Mouse (Mus musculus): ENCODE measurements around the gene Slc5a11. TPM values are rescaled to one million over a fixed set of nuclear protein-coding genes. Genes with fewer than 3 reads are reported as not detected.

Slc5a11 gene
- polyA plus RNA-seq, 1 experiment from 2014 or later, result 0.16 TPM

DNA sequence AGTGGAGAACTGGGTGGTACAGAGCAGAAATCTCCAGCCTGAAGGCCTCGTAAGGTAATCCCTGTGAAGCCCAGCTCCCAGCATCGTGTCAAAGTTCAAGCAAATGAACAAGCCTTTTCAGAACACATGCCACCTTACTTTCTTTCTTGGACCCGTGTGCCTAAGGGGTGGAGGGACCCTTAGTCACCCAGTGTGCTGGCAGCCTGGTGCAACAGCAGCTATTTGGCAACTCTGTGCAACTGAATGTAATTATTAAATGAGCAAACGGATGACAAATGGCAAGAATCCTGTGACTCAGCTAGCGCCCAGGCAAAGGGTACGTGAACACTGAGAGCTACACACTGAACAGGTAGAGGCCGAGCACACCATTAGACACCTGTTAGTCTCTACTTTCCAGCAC, 79.3 kb downstream of the Slc5a11 start:
- Histone ChIP-seq H3K27me3 (replicated peaks) (no peaks in the 10 kb centered on the region), H3K4me3 (no peak overlapping the region), H3K4me1 (no peaks in the 10 kb centered on the region), H3K9me3 (no peaks in the 10 kb centered on the region), H3K36me3 (peaks cover 82% of the 10 kb centered on the region), H3K4me2 (replicated peaks) (no peak overlapping the region), H3K27ac (no peak overlapping the region), H3K9ac (no peak overlapping the region)
- no peak for ATAC-seq (ENCODE audit: low FRiP score, low read depth)
- WGBS, result 94% methylated on average over 7 of the region's 7 CpGs

DNA sequence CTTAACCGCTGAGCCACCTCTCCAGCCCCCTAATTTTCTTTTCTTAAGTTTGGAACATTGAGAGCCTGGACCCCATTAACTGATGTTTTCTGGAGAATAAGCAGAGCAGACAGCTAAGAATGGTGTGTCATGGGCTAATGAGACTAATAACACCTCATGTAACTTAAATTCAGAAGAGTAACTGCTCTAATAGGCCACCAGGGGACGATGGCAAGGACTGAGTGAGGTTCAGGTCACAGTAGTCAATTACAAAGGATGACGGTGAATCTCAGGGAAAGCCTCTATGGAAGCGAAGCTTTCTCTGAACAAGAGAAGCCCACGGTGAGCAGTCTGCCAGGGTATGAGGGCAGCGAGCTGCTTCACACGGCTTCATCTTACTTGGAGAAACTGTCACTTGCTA, 80.8 kb downstream of the Slc5a11 start:
- WGBS, result 80% methylated on average over 7 of the region's 7 CpGs
- H3K36me3 ChIP-seq, result peaks cover 81% of the 10 kb centered on the region

GRCm38 (mm10) chr7:123296097-123296496, 81.5 kb downstream of the Slc5a11 start:
- peaks cover 76% of the 10 kb centered on the region for H3K36me3 ChIP-seq
- H3K27ac ChIP-seq, result no peak overlapping the region
- no peaks in the 10 kb centered on the region for H3K9me3 ChIP-seq
- no peaks in the 10 kb centered on the region for H3K27me3 ChIP-seq (replicated peaks)
- no peak overlapping the region for H3K4me2 ChIP-seq (replicated peaks)
- H3K4me3 ChIP-seq, result no peak overlapping the region
- H3K9ac ChIP-seq, result no peak overlapping the region
- 76% methylated on average over 6 of the region's 6 CpGs for WGBS
- ATAC-seq (ENCODE audit: low FRiP score, low read depth), result no peak
- H3K4me1 ChIP-seq, result no peaks in the 10 kb centered on the region

More for the DNA sequence above, 80.8 kb downstream of the Slc5a11 start:
- Histone ChIP-seq H3K27me3 (replicated peaks) (no peaks in the 10 kb centered on the region), H3K4me1 (no peaks in the 10 kb centered on the region), H3K9ac (no peak overlapping the region), H3K4me3 (no peak overlapping the region), H3K9me3 (no peaks in the 10 kb centered on the region), H3K27ac (no peak overlapping the region), H3K4me2 (replicated peaks) (no peak overlapping the region)
- no peak for ATAC-seq (ENCODE audit: low FRiP score, low read depth)

DNA sequence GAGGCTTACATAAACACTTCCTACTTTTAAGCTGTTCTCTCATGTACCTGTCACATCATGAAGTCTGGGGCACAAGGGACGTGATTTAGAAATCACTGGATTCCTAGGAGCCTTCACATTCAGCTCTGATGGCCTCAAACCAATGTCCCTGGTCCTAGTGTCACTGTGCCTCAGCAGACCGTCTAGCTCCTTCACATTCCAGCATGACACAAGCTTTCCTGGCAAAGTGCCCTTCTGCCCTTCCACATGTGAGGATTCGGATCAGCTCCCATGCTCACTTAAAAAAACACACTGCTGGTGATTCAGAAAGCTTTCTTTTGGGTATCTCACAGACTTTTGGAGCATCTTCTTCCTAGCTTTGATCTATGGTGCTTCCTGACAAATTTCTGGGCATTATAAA, 83.6 kb downstream of the Slc5a11 start:
- Histone ChIP-seq H3K4me1 (no peaks in the 10 kb centered on the region), H3K4me3 (no peak overlapping the region), H3K9ac (no peak overlapping the region), H3K36me3 (peaks cover 61% of the 10 kb centered on the region), H3K9me3 (no peaks in the 10 kb centered on the region), H3K27me3 (replicated peaks) (no peaks in the 10 kb centered on the region), H3K4me2 (replicated peaks) (no peak overlapping the region), H3K27ac (no peak overlapping the region)
- 75% methylated on average over 3 of the region's 3 CpGs for WGBS
- ATAC-seq (ENCODE audit: low FRiP score, low read depth), result no peak

GRCm38 (mm10) chr7:123300258-123300657, 85.7 kb downstream of the Slc5a11 start:
- ATAC-seq (ENCODE audit: low FRiP score, low read depth), result no peak
- H3K9ac ChIP-seq, result no peak overlapping the region
- no peaks in the 10 kb centered on the region for H3K27me3 ChIP-seq (replicated peaks)
- no peaks in the 10 kb centered on the region for H3K9me3 ChIP-seq
- no peak overlapping the region for H3K4me3 ChIP-seq
- H3K4me2 ChIP-seq (replicated peaks), result no peak overlapping the region
- no peak overlapping the region for H3K27ac ChIP-seq
- no peaks in the 10 kb centered on the region for H3K4me1 ChIP-seq
- 65% methylated on average over 3 of the region's 3 CpGs for WGBS
- H3K36me3 ChIP-seq, result peaks cover 62% of the 10 kb centered on the region

- peaks cover 57% of the 10 kb centered on the region for H3K36me3 ChIP-seq
These were observed 90.8 kb downstream of the Slc5a11 start for GRCm38 (mm10) chr7:123305397-123305796.

GRCm38 (mm10) chr7:123307236-123307635, 92.7 kb downstream of the Slc5a11 start:
- H3K9ac ChIP-seq, result no peak overlapping the region
- no peaks in the 10 kb centered on the region for H3K27me3 ChIP-seq (replicated peaks)
- H3K36me3 ChIP-seq, result peaks cover 71% of the 10 kb centered on the region
- no peak overlapping the region for H3K4me2 ChIP-seq (replicated peaks)
- ATAC-seq (ENCODE audit: low FRiP score, low read depth), result no peak
- H3K4me1 ChIP-seq, result no peaks in the 10 kb centered on the region
- H3K4me3 ChIP-seq, result no peak overlapping the region
- WGBS, result 96% methylated on average over 8 of the region's 8 CpGs
- H3K9me3 ChIP-seq, result no peaks in the 10 kb centered on the region
- no peak overlapping the region for H3K27ac ChIP-seq

More at GRCm38 (mm10) chr7:123305397-123305796, 90.8 kb downstream of the Slc5a11 start:
- 90% methylated on average over 2 of the region's 2 CpGs for WGBS
- Histone ChIP-seq H3K9ac (no peak overlapping the region), H3K4me1 (no peaks in the 10 kb centered on the region), H3K27me3 (replicated peaks) (no peaks in the 10 kb centered on the region), H3K4me3 (no peak overlapping the region), H3K4me2 (replicated peaks) (no peak overlapping the region), H3K27ac (no peak overlapping the region), H3K9me3 (no peaks in the 10 kb centered on the region)
- ATAC-seq (ENCODE audit: low FRiP score, low read depth), result no peak

GRCm38 (mm10) chr7:123307887-123308558, 93.4 kb downstream of the Slc5a11 start:
- WGBS, result 97% methylated on average over 4 of the region's 4 CpGs
- H3K4me1 ChIP-seq, result no peaks in the 10 kb centered on the region

GRCm38 (mm10) chr7:123311836-123312235, 97.3 kb downstream of the Slc5a11 start:
- H3K4me1 ChIP-seq, result no peaks in the 10 kb centered on the region
- ATAC-seq (ENCODE audit: low FRiP score, low read depth), result no peak
- 76% methylated on average over 5 of the region's 5 CpGs for WGBS
- H3K4me3 ChIP-seq, result no peak overlapping the region
- H3K4me2 ChIP-seq (replicated peaks), result no peak overlapping the region
- H3K27ac ChIP-seq, result no peak overlapping the region
- peaks cover 68% of the 10 kb centered on the region for H3K36me3 ChIP-seq
- no peaks in the 10 kb centered on the region for H3K27me3 ChIP-seq (replicated peaks)
- no peak overlapping the region for H3K9ac ChIP-seq
- no peaks in the 10 kb centered on the region for H3K9me3 ChIP-seq

More at GRCm38 (mm10) chr7:123307887-123308558, 93.4 kb downstream of the Slc5a11 start:
- H3K4me3 ChIP-seq, result no peak overlapping the region
- no peaks in the 10 kb centered on the region for H3K27me3 ChIP-seq (replicated peaks)
- H3K4me2 ChIP-seq (replicated peaks), result no peak overlapping the region
- H3K36me3 ChIP-seq, result peaks cover 75% of the 10 kb centered on the region
- H3K27ac ChIP-seq, result no peak overlapping the region
- H3K9ac ChIP-seq, result no peak overlapping the region
- no peak for ATAC-seq (ENCODE audit: low FRiP score, low read depth)
- no peaks in the 10 kb centered on the region for H3K9me3 ChIP-seq

DNA sequence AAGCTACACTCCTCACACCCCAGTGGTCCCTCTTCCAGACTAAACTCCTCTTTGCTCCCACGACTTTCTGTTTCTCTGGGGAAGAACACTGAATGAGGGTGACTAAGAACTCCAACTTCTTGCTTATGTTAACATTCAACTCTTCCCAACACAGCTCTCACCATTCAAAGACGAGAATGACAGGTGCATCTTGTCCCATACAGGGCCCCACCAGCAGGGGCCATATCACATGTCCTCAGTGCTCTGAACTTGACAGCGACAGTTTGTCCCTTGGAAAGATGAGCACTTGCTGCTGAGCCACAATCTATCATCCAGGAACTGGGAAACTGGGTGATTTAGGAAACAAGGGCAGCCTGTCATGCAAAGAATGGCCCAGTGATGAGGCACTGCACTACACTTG, 98.2 kb downstream of the Slc5a11 start:
- Histone ChIP-seq H3K9ac (no peak overlapping the region), H3K9me3 (no peaks in the 10 kb centered on the region), H3K27ac (no peak overlapping the region), H3K4me2 (replicated peaks) (no peak overlapping the region), H3K4me3 (no peak overlapping the region), H3K4me1 (no peaks in the 10 kb centered on the region), H3K27me3 (replicated peaks) (no peaks in the 10 kb centered on the region), H3K36me3 (peaks cover 65% of the 10 kb centered on the region)
- WGBS, result 88% methylated on average over 3 of the region's 3 CpGs
- no peak for ATAC-seq (ENCODE audit: low FRiP score, low read depth)

DNA sequence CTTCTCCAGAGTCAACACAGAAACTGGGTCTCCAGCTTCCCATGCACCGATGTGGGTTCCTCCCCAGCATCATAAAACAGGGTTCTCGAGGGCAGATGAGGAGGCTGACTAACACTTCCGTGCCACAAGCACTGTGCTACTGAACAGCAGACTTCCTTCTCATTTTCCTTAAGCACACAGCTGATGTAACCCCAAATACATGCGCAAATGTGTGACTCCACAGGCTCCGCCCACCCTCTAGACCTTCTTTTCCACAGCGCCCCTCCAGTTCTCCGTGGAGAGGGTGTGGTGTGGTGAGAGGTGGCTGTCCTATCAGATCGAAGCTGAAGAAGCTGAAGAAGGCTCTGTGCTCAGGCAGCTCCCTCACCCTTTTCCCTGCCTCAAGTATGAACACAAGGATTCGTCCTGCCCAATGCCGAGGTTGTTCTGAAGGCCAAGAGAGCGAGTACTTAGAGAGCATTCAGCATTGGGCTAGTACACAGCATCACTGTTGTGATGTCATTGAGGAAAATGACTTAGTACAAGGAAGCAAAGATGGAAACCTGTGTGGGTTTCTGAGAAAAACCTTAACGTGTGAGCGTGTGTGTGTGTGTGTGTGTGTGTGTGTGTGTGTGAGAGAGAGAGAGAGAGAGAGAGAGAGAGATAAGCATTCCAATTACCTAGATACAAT, 108.0 kb downstream of the Slc5a11 start:
- no peaks in the 10 kb centered on the region for H3K27me3 ChIP-seq (replicated peaks)
- no peak for ATAC-seq (ENCODE audit: low FRiP score, low read depth)
- H3K9me3 ChIP-seq, result no peaks in the 10 kb centered on the region
- H3K4me3 ChIP-seq, result no peak overlapping the region
- peaks cover 62% of the 10 kb centered on the region for H3K36me3 ChIP-seq
- no peaks in the 10 kb centered on the region for H3K4me1 ChIP-seq
- H3K27ac ChIP-seq, result no peak overlapping the region
- H3K4me2 ChIP-seq (replicated peaks), result no peak overlapping the region
- WGBS, result 91% methylated on average over 13 of the region's 13 CpGs
- H3K9ac ChIP-seq, result no peak overlapping the region
